Mouse (Mus musculus) neural tube, embryonic 14.5 days (tissue): ENCODE data around the gene Hdac9. TPM values are rescaled to one million over a fixed set of nuclear protein-coding genes. Genes with fewer than 3 reads are reported as not detected.

ENCODE experiments used
- ATAC-seq: fragments of 200-750 bp; cut with Nextera tagmentation; 2 replicates; pipeline ENCODE4 v1.8.0; 2017; ENCODE audit warnings: low read depth, mild to moderate bottlenecking, moderate TSS enrichment, moderate library complexity
- H3K27ac ChIP-seq: fragments of 300-500 bp; sonication (generic); 2 replicates; pipeline ENCODE4 v1.5.1; 2014; ENCODE audit warnings: low read depth, mild to moderate bottlenecking, control low read depth, low read length, moderate library complexity, mixed read lengths
- H3K27me3 ChIP-seq: fragments of 300-500 bp; sonication (generic); 2 replicates; pipeline ENCODE4 v1.6.1; 2014; ENCODE audit warnings: low read length; ENCODE audit not compliant: control insufficient read depth, insufficient read depth
- H3K36me3 ChIP-seq: fragments of 300-500 bp; sonication (generic); 2 replicates; pipeline ENCODE4 v1.6.1; 2014; ENCODE audit warnings: low read length, mixed read lengths; ENCODE audit not compliant: control insufficient read depth, insufficient read depth
- H3K4me1 ChIP-seq: fragments of 300-500 bp; sonication (generic); 2 replicates; pipeline ENCODE4 v1.6.1; 2014; ENCODE audit warnings: low read length; ENCODE audit not compliant: control insufficient read depth, insufficient read depth
- H3K4me2 ChIP-seq: fragments of 300-500 bp; sonication (generic); 2 replicates; pipeline ENCODE4 v1.6.1; 2014; ENCODE audit warnings: mild to moderate bottlenecking, low read depth, low read length, control low read depth
- H3K4me3 ChIP-seq: fragments of 300-500 bp; sonication (generic); 2 replicates; pipeline ENCODE4 v1.5.1; 2014; ENCODE audit warnings: low read depth, low read length, control low read depth, mixed read lengths
- H3K9ac ChIP-seq: fragments of 300-500 bp; sonication (generic); replicated peaks from 2 replicates; pipeline ENCODE4 v1.6.1; 2014; ENCODE audit warnings: low read depth, mild to moderate bottlenecking, control low read depth, low read length, mixed read lengths
- H3K9me3 ChIP-seq: fragments of 300-500 bp; sonication (generic); 2 replicates; pipeline ENCODE4 v1.6.1; 2016; ENCODE audit warnings: low read length; ENCODE audit not compliant: control insufficient read depth
- WGBS: fragments of 180-500 bp; shearing (Covaris S2); extraction: QIAGEN DNeasy Blood & Tissue Kit; methylation state at CpG from one replicate; pipeline ENCODE4 v1.1.7; 2014; 5-methylcytosine and 5-hydroxymethylcytosine counted together
- polyA plus RNA-seq: library from polyadenylated mRNA; unstranded; fragments of >200 nt; fragmentation: Nextera tagmentation; extraction: Ambion mirVana; gene quantifications from 2 replicates; pipeline ENCODE4 v1.2.1, GENCODE M21; 2014

Gene Hdac9
- polyA plus RNA-seq, 1 experiment from 2014 or later: 14.1 TPM

DNA sequence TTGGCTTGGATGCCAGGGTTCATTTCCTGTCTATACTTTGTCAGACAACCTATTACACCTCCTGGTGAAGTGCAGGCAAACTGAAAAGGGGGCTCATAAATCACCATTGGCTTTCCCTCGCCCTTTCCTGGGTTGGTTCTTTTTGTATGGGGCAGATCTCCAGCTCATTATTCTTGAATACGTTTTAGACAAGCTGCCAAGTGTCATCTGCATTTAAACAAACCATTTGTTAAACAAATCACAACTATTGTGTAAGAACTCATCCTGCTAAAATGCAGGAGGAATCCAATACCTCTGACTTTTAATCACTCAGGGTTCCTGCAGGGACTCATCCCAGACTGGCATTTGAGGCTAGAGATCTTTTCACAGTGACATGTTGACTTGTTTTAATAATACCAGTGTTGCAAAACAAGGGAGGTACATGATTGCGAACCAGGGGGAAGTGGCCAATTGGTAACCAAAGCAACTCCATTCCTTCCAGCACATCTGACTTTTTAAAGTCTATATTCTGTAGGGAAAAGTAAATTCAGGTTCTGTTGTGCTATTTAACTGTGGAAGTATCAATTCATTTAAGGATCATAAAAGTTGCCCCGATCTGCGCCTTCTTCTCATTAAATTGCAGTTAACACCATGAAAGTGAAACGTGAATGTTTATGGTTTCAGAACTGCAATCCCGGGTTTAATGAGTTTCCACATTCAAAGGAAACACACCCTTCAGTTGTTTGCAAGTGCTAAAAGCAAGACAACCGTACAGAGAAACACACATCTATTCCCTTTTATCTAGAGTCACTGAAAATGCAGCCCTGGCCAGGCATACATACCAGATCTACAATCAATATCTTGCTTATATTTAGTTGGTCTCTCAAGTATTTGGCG lies 696.6 kb downstream of the Hdac9 start:
- WGBS: 12% methylated on average over 9 of the region's 9 CpGs
- no peak overlapping the region for H3K4me2 ChIP-seq

DNA sequence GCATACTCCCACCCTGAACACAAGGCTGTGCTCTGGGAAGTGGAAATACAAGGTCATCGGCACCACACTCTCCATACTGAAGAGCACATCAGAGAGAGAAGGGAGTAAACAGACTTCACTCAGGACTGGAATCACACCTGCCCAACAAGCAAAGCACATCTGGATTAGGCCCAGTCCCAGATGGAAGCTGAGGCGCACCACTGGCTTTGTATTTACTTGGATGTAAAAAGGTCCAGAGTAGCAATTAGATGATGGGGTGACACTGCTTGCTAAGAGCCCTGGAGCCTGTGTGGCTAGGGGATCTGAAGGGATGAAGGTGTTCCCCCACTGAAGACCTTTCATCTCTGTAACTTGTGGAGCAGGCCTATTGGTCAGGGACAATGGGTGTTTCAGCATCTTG lies 698.3 kb downstream of the Hdac9 start:
- Histone ChIP-seq H3K4me1 (peaks cover 7% of the 10 kb centered on the region; the same call in 1 of the 2 replicates), H3K27ac (no peak overlapping the region), H3K36me3 (no peaks in the 10 kb centered on the region), H3K27me3 (no peaks in the 10 kb centered on the region), H3K9ac (no peak overlapping the region), H3K9me3 (no peaks in the 10 kb centered on the region), H3K4me3 (no peak overlapping the region), H3K4me2 (no peak overlapping the region)
- WGBS: 93% methylated on average over 2 of the region's 2 CpGs
- no peak for ATAC-seq

More for the DNA sequence above, 696.6 kb downstream of the Hdac9 start:
- no peak for ATAC-seq
- Histone ChIP-seq H3K27ac (no peak overlapping the region), H3K9me3 (no peaks in the 10 kb centered on the region), H3K4me3 (no peak overlapping the region), H3K36me3 (no peaks in the 10 kb centered on the region), H3K27me3 (no peaks in the 10 kb centered on the region), H3K9ac (no peak overlapping the region), H3K4me1 (peaks cover 7% of the 10 kb centered on the region; the same call in 1 of the 2 replicates)

DNA sequence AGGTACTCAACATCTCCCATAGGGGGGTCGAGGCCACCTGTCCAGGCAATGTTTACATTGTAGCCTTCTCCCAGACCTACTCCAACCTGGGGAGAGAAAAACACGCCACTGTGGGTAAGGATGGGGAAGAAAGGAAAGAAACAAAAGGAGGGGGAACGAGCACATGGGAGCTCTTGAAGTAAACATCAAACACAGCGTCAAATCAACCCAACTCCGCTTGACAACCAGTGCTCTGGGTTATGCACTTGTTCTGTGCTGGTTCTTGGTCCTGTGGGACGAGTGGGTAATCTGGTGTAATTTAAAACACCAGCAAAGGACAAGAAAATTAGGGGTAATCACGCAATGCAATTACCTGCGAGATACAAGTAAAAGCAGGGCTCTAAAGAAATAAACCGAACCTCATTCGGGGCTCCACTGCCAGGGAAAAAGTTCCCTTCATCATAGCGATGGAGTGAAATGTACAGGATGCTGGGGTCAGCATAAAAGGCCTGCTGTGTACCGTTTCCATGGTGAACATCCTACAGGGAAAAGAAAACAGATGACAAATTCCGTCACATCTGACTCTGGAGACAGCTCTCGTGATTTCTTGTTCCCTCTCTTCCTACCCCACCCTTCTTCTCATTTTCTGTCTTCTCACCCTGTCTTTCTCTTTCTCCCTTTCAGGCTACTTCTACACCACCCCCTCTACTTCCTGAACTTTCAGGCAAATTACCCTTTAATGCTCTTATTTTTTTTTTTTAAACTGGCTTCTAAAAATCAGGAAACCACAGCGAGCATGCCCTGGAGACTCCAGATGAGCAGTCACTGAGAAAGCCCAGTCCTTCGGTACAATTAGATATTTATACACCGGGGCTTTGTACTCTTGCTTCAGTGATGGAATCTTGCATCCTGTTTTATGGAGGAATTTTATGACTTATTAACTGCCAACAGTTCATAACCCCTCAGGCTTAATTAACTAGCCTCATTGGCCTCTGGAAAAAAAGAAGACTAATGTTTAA lies 701.6 kb downstream of the Hdac9 start:
- Histone ChIP-seq H3K4me1 (peaks cover 1% of the 10 kb centered on the region; the same call in 1 of the 2 replicates), H3K27ac (no peak overlapping the region), H3K36me3 (no peaks in the 10 kb centered on the region), H3K4me2 (no peak overlapping the region), H3K27me3 (no peaks in the 10 kb centered on the region), H3K9me3 (no peaks in the 10 kb centered on the region), H3K4me3 (no peak overlapping the region), H3K9ac (no peak overlapping the region)
- 21% methylated on average over 17 of the region's 17 CpGs for WGBS
- ATAC-seq: no peak

DNA sequence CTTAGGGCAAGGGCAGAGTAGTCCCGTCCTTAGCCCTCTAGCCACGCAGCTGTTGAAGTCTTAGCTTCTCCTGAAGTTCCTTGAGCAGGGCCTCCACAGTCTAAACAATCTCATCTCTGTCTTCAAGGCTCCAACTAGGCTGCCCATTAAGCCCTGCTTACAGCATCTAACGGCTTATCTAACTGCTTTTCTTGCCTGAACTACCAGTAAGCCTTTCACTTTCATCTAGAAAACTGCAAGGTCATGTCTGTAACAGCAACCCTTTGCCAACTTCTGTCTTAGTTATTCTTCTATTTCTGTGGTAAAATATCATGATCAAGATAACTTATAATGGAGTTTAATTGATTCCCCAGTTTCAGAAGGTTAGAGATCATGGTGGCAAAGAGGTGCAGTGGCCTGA lies 704.7 kb downstream of the Hdac9 start:
- H3K36me3 ChIP-seq: no peaks in the 10 kb centered on the region
- no peaks in the 10 kb centered on the region for H3K4me1 ChIP-seq
- H3K4me3 ChIP-seq: no peak overlapping the region
- H3K27me3 ChIP-seq: no peaks in the 10 kb centered on the region
- WGBS: 77% methylated on average over 3 of the region's 3 CpGs
- H3K9me3 ChIP-seq: no peaks in the 10 kb centered on the region
- ATAC-seq: no peak
- no peak overlapping the region for H3K27ac ChIP-seq
- H3K4me2 ChIP-seq: no peak overlapping the region
- no peak overlapping the region for H3K9ac ChIP-seq

DNA sequence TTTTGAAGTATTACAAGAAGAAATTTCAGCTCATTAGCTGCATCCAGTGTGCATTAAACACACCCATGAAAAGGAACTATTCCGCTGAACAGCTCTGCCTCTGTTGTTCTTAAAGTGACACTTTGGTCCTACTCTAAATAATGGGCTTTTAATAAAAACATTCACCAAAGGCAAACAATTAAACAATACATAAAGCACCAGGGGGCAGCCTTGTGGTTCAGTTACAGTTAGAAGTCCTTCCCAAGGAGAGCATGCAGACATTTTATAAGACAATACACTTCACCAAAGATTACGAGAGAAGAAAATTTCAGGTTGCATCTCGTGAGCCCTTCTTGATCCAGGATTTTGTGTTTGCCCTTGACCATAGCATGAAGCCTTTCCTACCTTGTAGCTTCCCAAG lies 715.4 kb downstream of the Hdac9 start:
- no peak overlapping the region for H3K27ac ChIP-seq
- H3K27me3 ChIP-seq: no peaks in the 10 kb centered on the region
- no peak overlapping the region for H3K4me2 ChIP-seq
- ATAC-seq: no peak
- no peaks in the 10 kb centered on the region for H3K4me1 ChIP-seq
- 67% methylated on average over 3 of the region's 3 CpGs for WGBS
- no peaks in the 10 kb centered on the region for H3K9me3 ChIP-seq
- H3K36me3 ChIP-seq: no peaks in the 10 kb centered on the region
- no peak overlapping the region for H3K4me3 ChIP-seq
- H3K9ac ChIP-seq: no peak overlapping the region

DNA sequence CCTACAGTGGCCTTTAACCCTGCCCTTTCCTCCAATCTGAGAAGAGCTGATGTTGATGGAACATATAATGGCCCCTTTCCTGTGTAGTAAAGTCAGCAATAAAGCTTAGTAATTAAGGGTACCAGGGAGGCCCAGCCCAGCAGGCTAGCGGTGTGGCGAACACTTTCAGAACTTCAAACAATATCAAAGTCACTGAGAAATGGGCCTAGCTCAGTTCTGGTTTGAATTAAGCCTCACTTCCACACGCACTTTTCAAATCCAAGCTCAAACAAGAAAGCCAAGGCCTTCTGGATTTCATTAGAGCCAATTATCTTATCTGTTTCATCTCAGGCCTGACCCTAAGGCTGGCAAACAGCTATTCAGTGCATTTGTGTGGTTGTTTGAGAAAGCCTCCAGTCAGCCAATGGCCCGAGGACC lies 716.9 kb downstream of the Hdac9 start:
- no peak overlapping the region for H3K4me3 ChIP-seq
- H3K27ac ChIP-seq: no peak overlapping the region
- WGBS: 41% methylated on average over 4 of the region's 4 CpGs
- ATAC-seq: no peak
- no peak overlapping the region for H3K9ac ChIP-seq
- no peaks in the 10 kb centered on the region for H3K36me3 ChIP-seq
- H3K4me1 ChIP-seq: no peaks in the 10 kb centered on the region
- H3K9me3 ChIP-seq: no peaks in the 10 kb centered on the region
- H3K27me3 ChIP-seq: no peaks in the 10 kb centered on the region
- no peak overlapping the region for H3K4me2 ChIP-seq

DNA sequence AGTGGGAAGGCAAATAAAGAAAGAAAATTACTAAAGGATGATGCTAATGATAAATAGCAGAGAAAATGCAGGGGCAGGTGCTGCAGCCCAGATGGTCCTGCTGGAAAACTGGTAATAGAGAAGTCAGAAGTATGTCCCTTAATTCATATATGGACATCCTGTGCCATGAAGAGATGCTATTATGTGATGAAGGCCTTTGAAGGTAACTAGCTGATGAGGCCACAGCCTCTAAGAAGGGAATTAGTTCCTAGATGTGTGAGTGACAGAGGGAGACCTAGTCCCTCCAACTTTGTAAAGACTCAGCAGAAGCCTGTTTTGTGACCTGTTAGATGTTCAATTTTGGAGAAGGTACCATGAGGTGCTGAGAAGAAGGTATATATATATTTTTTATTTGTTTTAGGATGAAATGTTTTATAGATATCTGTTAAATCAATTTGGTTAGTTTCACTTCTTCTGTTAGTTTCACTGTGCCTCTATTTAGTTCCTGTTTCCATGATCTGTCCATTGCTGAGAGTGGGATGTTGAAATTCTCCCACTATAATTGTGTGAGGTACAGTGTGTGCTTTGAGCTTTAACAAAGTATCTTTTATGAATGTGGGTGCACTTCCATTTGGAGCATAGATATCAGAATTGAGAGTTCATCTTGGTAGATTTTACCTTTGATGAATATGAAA lies 721.6 kb downstream of the Hdac9 start:
- no peaks in the 10 kb centered on the region for H3K36me3 ChIP-seq
- H3K4me3 ChIP-seq: no peak overlapping the region
- no peaks in the 10 kb centered on the region for H3K9me3 ChIP-seq
- no peak overlapping the region for H3K9ac ChIP-seq
- H3K4me1 ChIP-seq: no peaks in the 10 kb centered on the region
- H3K27me3 ChIP-seq: no peaks in the 10 kb centered on the region
- no peak for ATAC-seq
- H3K4me2 ChIP-seq: no peak overlapping the region
- H3K27ac ChIP-seq: no peak overlapping the region

DNA sequence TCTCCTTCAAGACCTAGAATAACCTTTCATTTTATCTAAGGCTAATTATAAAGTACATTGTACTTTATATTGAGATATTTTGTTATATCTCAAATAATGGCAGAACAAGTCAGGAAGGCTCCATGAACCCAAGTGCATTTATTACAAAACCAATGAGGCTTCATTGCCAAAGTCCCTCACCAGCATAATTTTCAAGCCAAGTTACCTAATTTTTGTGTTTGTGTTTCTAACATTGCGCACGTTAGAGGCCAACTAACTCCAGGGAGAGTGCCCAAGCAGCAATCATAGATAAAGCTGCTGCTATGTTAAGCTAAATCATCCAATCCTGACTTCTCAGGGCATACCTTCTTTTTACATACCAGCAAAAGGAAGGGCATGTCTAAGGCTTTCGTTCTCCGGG lies 722.8 kb downstream of the Hdac9 start:
- Histone ChIP-seq H3K4me3 (no peak overlapping the region), H3K9me3 (no peaks in the 10 kb centered on the region), H3K4me2 (no peak overlapping the region), H3K27ac (no peak overlapping the region), H3K27me3 (no peaks in the 10 kb centered on the region), H3K4me1 (no peaks in the 10 kb centered on the region), H3K9ac (no peak overlapping the region), H3K36me3 (no peaks in the 10 kb centered on the region)
- no peak for ATAC-seq
- 97% methylated on average over 4 of the region's 4 CpGs for WGBS
